Mouse (Mus musculus): ENCODE data around the gene Dcaf6. TPM values are rescaled to one million over a fixed set of nuclear protein-coding genes. Genes with fewer than 3 reads are reported as not detected.

The Dcaf6 gene
- polyA plus RNA-seq, 1 experiment: 48.9 TPM

- H3K4me3 ChIP-seq (ENCODE audit: insufficient read depth, low read depth, low read length): peak overlapping the region; percentile 60
- H3K4me1 ChIP-seq (ENCODE audit: control insufficient read depth, insufficient read depth, insufficient read length, low read length): 0 out of 2 replicates have a peak, but pooled peaks cover 3% of the 10 kb centered on the region
- no peak overlapping the region for H3K27ac ChIP-seq (replicated peaks; ENCODE audit: low read depth, low read length)
Measured at GRCm38 (mm10) chr1:165281351-165282221, 178.7 kb downstream of the Dcaf6 start.

GRCm38 (mm10) chr1:165280741-165281140, 179.5 kb downstream of the Dcaf6 start:
- 0 out of 2 replicates have a peak, but pooled peaks cover 3% of the 10 kb centered on the region for H3K4me1 ChIP-seq (ENCODE audit: control insufficient read depth, insufficient read depth, insufficient read length, low read length)
- H3K27ac ChIP-seq (replicated peaks; ENCODE audit: low read depth, low read length): no peak overlapping the region
- no peak overlapping the region for H3K4me3 ChIP-seq (ENCODE audit: insufficient read depth, low read depth, low read length)

Other genes with a start within 250 kb of the Dcaf6 start
- gene Tiprl, start 223.5 kb downstream of the Dcaf6 start, polyA plus RNA-seq (2012; ENCODE audit: insufficient read depth, insufficient read length, missing spikeins): 41.1 and 41.5 TPM in 2 replicates
- gene Gpr161, start 164.7 kb downstream of the Dcaf6 start, polyA plus RNA-seq (2012; ENCODE audit: insufficient read depth, insufficient read length, missing spikeins): 0.67 TPM in 1 of 2 replicates, not detected in the other
- 2,118 and 2,348 TPM in 2 replicates for gene Mpc2, start 162 bp upstream of the Dcaf6 start, polyA plus RNA-seq (2012; ENCODE audit: insufficient read depth, insufficient read length, missing spikeins)
- gene Adcy10, start 24.7 kb upstream of the Dcaf6 start, polyA plus RNA-seq (2012; ENCODE audit: insufficient read depth, insufficient read length, missing spikeins): 5.6 and 5.7 TPM in 2 replicates
- 3.4 and 7.4 TPM in 2 replicates for gene Mpzl1, start 174.1 kb upstream of the Dcaf6 start, polyA plus RNA-seq (2012; ENCODE audit: insufficient read depth, insufficient read length, missing spikeins)
- 4.8 and 8.8 TPM in 2 replicates for gene Rcsd1, start 249.3 kb upstream of the Dcaf6 start, polyA plus RNA-seq (2012; ENCODE audit: insufficient read depth, insufficient read length, missing spikeins)